Mouse (Mus musculus) stomach, embryonic 14.5 days (tissue): ENCODE results near the gene Mapkbp1. TPM values are rescaled to one million over a fixed set of nuclear protein-coding genes. Genes with fewer than 3 reads are reported as not detected.

ENCODE experiments used
- ATAC-seq: fragments of 200-750 bp; cut with Nextera tagmentation; 2 replicates; pipeline ENCODE4 v1.8.0; 2017; ENCODE audit warnings: low read depth, moderate TSS enrichment; ENCODE audit not compliant: insufficient number of reproducible peaks, insufficient read depth, low FRiP score
- H3K27ac ChIP-seq: fragments of 300-500 bp; sonication (generic); 2 replicates; pipeline ENCODE4 v1.5.1; 2014; ENCODE audit warnings: mild to moderate bottlenecking, low read length, moderate library complexity, mixed read lengths
- H3K27me3 ChIP-seq: fragments of 300-500 bp; sonication (generic); 2 replicates; pipeline ENCODE4 v1.6.1; 2014; ENCODE audit warnings: low read length, control low read depth, mixed read lengths; ENCODE audit not compliant: control insufficient read depth, insufficient read depth
- H3K36me3 ChIP-seq: fragments of 300-500 bp; sonication (generic); 2 replicates; pipeline ENCODE4 v1.6.1; 2014; ENCODE audit warnings: mild to moderate bottlenecking, control low read depth, low read length, moderate library complexity, mixed read lengths; ENCODE audit not compliant: control insufficient read depth, insufficient read depth
- H3K4me1 ChIP-seq: fragments of 300-500 bp; sonication (generic); 2 replicates; pipeline ENCODE4 v1.6.1; 2014; ENCODE audit warnings: low read length, control low read depth, mixed read lengths; ENCODE audit not compliant: control insufficient read depth, insufficient read depth
- H3K4me2 ChIP-seq: fragments of 300-500 bp; sonication (generic); replicated peaks from 2 replicates; pipeline ENCODE4 v1.6.1; 2014; ENCODE audit warnings: low read depth, low read length, control low read depth
- H3K4me3 ChIP-seq: fragments of 300-500 bp; sonication (generic); 2 replicates; pipeline ENCODE4 v1.5.1; 2014; ENCODE audit warnings: low read depth, low read length, control low read depth
- H3K9ac ChIP-seq: fragments of 300-500 bp; sonication (generic); replicated peaks from 2 replicates; pipeline ENCODE4 v1.6.1; 2014; ENCODE audit warnings: low read depth, mild to moderate bottlenecking, control low read depth, low read length, moderate library complexity, mixed read lengths
- H3K9me3 ChIP-seq: fragments of 300-500 bp; sonication (generic); 2 replicates; pipeline ENCODE4 v1.6.1; 2016; ENCODE audit warnings: low read depth, low read length, control low read depth; ENCODE audit not compliant: control insufficient read depth
- WGBS: fragments of 180-500 bp; shearing (Covaris S2); extraction: QIAGEN DNeasy Blood & Tissue Kit; methylation state at CpG from one replicate; pipeline ENCODE4 v1.1.7; 2014; 5-methylcytosine and 5-hydroxymethylcytosine counted together
- polyA plus RNA-seq: library from polyadenylated mRNA; unstranded; fragments of >200 nt; fragmentation: Nextera tagmentation; extraction: Ambion mirVana; gene quantifications from 2 replicates; pipeline ENCODE4 v1.2.1, GENCODE M21; 2014

Gene Mapkbp1
- polyA plus RNA-seq, result 4.4 and 4.8 TPM in 2 replicates

DNA sequence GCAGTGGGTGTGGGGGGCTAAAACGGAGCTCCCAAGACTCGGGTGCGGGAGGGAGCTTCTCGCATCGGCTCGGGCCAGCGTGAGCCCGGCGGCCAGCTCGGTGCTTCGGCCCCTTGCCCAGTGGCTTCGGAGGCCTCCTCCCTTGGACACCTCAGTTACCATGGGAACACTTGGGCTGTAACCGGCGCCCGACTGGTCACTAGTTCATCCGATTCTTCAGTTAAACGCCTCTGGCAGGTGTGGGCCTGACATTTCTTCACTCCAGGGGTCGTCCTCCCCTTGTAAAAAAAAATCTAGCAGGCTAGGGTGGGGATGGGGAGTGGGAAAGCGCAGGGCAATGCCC lies at the start of gene Mapkbp1:
Mapkbp1 (plus strand) TSS at position 163 of the 343 bp plus-strand sequence.
- H3K9ac ChIP-seq, result peak within 1 kb of the TSS; percentile 86
- peak within 1 kb of the TSS; percentile 58 for H3K4me3 ChIP-seq
- H3K27me3 ChIP-seq, result no peaks in the 10 kb centered on the region
- peaks cover 15% of the 10 kb centered on the region; the same call in 1 of the 2 replicates for H3K4me1 ChIP-seq
- ATAC-seq, result peak; percentile 72
- 1% methylated on average over 19 of the region's 19 CpGs for WGBS
- H3K4me2 ChIP-seq, result peak within 1 kb of the TSS; percentile 74
- no peaks in the 10 kb centered on the region; the same call in 1 of the 2 replicates for H3K36me3 ChIP-seq
- H3K9me3 ChIP-seq, result no peaks in the 10 kb centered on the region
- H3K27ac ChIP-seq, result peak within 1 kb of the TSS; percentile 52; the same call in 1 of the 2 replicates

GRCm38 (mm10) chr2:119970571-119970970 lies 1.9 kb upstream of the Mapkbp1 start:
- Histone ChIP-seq H3K9ac (no peak overlapping the region), H3K27me3 (no peaks in the 10 kb centered on the region), H3K27ac (no peak overlapping the region), H3K4me2 (no peak overlapping the region), H3K4me1 (peaks cover 15% of the 10 kb centered on the region; the same call in 1 of the 2 replicates), H3K9me3 (no peaks in the 10 kb centered on the region), H3K36me3 (no peaks in the 10 kb centered on the region; the same call in 1 of the 2 replicates), H3K4me3 (no peak overlapping the region)
- WGBS, result 46% methylated on average over 9 of the region's 9 CpGs
- ATAC-seq, result no peak

DNA sequence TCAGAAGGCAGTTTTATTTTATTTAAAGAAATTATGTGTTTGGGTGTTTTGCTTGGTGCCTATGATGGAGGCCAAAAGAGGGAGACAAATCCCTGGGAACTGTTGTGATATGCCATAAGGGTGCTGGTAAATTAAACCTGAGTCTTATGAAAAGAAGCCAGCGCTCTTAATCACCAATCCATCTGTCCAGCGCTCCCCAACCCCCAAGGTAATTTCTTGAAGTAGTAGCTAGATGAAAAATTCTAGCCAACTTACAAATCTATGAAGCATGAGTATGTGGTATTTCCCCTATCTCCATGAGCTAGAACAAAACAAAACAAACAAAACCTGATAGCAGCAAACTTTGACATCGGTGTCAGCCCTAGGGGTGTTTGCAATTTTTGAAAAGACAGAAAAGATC lies 1.2 kb upstream of the Mapkbp1 start:
- WGBS, result 76% methylated on average over 3 of the region's 3 CpGs

GRCm38 (mm10) chr2:119971837-119972536 lies 512 bp upstream of the Mapkbp1 start:
- H3K4me3 ChIP-seq, result peak overlapping the region; percentile 58
- peak overlapping the region; percentile 86 for H3K9ac ChIP-seq
- peak overlapping the region; percentile 74 for H3K4me2 ChIP-seq
- peak; percentile 99 for ATAC-seq
- peaks cover 15% of the 10 kb centered on the region; the same call in 1 of the 2 replicates for H3K4me1 ChIP-seq
- no peaks in the 10 kb centered on the region for H3K27me3 ChIP-seq
- H3K9me3 ChIP-seq, result no peaks in the 10 kb centered on the region
- WGBS, result 2% methylated on average over 32 of the region's 32 CpGs
- H3K36me3 ChIP-seq, result no peaks in the 10 kb centered on the region; the same call in 1 of the 2 replicates
- peak overlapping the region; percentile 52; the same call in 1 of the 2 replicates for H3K27ac ChIP-seq

More for the DNA sequence above, 1.2 kb upstream of the Mapkbp1 start:
- Histone ChIP-seq H3K27ac (peak overlapping the region; percentile 52; the same call in 1 of the 2 replicates), H3K4me1 (peaks cover 15% of the 10 kb centered on the region; the same call in 1 of the 2 replicates), H3K9ac (no peak overlapping the region), H3K27me3 (no peaks in the 10 kb centered on the region), H3K36me3 (no peaks in the 10 kb centered on the region; the same call in 1 of the 2 replicates), H3K9me3 (no peaks in the 10 kb centered on the region), H3K4me3 (no peak overlapping the region), H3K4me2 (peak overlapping the region; percentile 74)
- ATAC-seq, result no peak

GRCm38 (mm10) chr2:119980343-119980986 lies 8.0 kb downstream of the Mapkbp1 start:
- H3K4me2 ChIP-seq, result no peak overlapping the region
- peaks cover 11% of the 10 kb centered on the region; the same call in 1 of the 2 replicates for H3K4me1 ChIP-seq
- H3K4me3 ChIP-seq, result no peak overlapping the region
- no peaks in the 10 kb centered on the region for H3K9me3 ChIP-seq
- no peak overlapping the region for H3K9ac ChIP-seq
- 85% methylated on average over 7 of the region's 7 CpGs for WGBS
- H3K27ac ChIP-seq, result no peak overlapping the region
- H3K36me3 ChIP-seq, result peaks cover 4% of the 10 kb centered on the region; the same call in 1 of the 2 replicates
- no peaks in the 10 kb centered on the region for H3K27me3 ChIP-seq
- no peak for ATAC-seq

GRCm38 (mm10) chr2:119981631-119982030 lies 9.1 kb downstream of the Mapkbp1 start:
- no peak overlapping the region for H3K4me2 ChIP-seq
- H3K27me3 ChIP-seq, result no peaks in the 10 kb centered on the region
- H3K4me3 ChIP-seq, result no peak overlapping the region
- peaks cover 11% of the 10 kb centered on the region; the same call in 1 of the 2 replicates for H3K4me1 ChIP-seq
- peaks cover 4% of the 10 kb centered on the region; the same call in 1 of the 2 replicates for H3K36me3 ChIP-seq
- 91% methylated on average over 2 of the region's 2 CpGs for WGBS
- ATAC-seq, result no peak
- no peak overlapping the region for H3K27ac ChIP-seq
- H3K9me3 ChIP-seq, result no peaks in the 10 kb centered on the region
- H3K9ac ChIP-seq, result no peak overlapping the region

GRCm38 (mm10) chr2:119985871-119986270 lies 13.4 kb downstream of the Mapkbp1 start:
- Histone ChIP-seq H3K9me3 (no peaks in the 10 kb centered on the region), H3K9ac (no peak overlapping the region), H3K4me2 (no peak overlapping the region), H3K4me3 (no peak overlapping the region), H3K27ac (no peak overlapping the region), H3K36me3 (peaks cover 4% of the 10 kb centered on the region; the same call in 1 of the 2 replicates), H3K27me3 (no peaks in the 10 kb centered on the region), H3K4me1 (no peaks in the 10 kb centered on the region)
- WGBS, result 69% methylated on average over 8 of the region's 8 CpGs
- no peak for ATAC-seq

DNA sequence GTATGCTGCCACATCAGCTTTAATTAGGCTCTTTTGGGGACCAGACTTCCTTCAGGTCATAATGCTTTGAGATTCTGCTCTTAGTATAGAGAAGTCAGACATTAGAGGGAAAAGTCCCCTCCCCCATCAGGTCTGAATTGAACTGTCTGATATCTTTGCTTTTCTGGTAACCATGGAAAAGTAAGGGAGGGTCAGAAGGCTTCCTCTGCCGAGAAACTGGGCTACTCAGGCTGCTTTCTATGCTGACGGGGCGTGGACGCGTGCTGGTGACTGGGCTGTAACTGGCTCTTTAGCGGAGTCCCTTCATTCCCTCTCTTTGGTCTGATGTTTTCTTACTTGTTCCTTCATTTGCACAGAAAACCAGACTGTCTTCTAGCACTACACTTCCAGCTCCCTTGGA lies 13.9 kb downstream of the Mapkbp1 start:
- Histone ChIP-seq H3K4me3 (no peak overlapping the region), H3K4me1 (no peaks in the 10 kb centered on the region), H3K27me3 (no peaks in the 10 kb centered on the region), H3K9me3 (no peaks in the 10 kb centered on the region), H3K36me3 (peaks cover 4% of the 10 kb centered on the region; the same call in 1 of the 2 replicates), H3K9ac (no peak overlapping the region), H3K4me2 (no peak overlapping the region), H3K27ac (no peak overlapping the region)
- ATAC-seq, result no peak
- 76% methylated on average over 6 of the region's 6 CpGs for WGBS
